Mouse (Mus musculus) forebrain, embryonic 16.5 days (tissue): Measurements from ENCODE around the gene Prf1. TPM values are rescaled to one million over a fixed set of nuclear protein-coding genes. Genes with fewer than 3 reads are reported as not detected.

Experiments
- ATAC-seq: fragments of 200-750 bp; cut with Nextera tagmentation; 2 replicates; pipeline ENCODE4 v1.8.0; 2017; ENCODE audit warnings: mild to moderate bottlenecking, moderate library complexity
- H3K27ac ChIP-seq: fragments of 300-500 bp; sonication (generic); 2 replicates; pipeline ENCODE4 v1.5.1; 2014; ENCODE audit warnings: low read length, control low read depth
- H3K27me3 ChIP-seq: fragments of 300-500 bp; sonication (generic); replicated peaks from 2 replicates; pipeline ENCODE4 v1.6.1; 2014; ENCODE audit warnings: low read length; ENCODE audit not compliant: control insufficient read depth, insufficient read depth
- H3K36me3 ChIP-seq: fragments of 300-500 bp; sonication (generic); 2 replicates; pipeline ENCODE4 v1.6.1; 2014; ENCODE audit not compliant: control insufficient read depth, insufficient read depth
- H3K4me1 ChIP-seq: fragments of 300-500 bp; sonication (generic); replicated peaks from 2 replicates; pipeline ENCODE4 v1.6.1; 2014; ENCODE audit warnings: low read length; ENCODE audit not compliant: control insufficient read depth, insufficient read depth
- H3K4me2 ChIP-seq: fragments of 300-500 bp; sonication (generic); 2 replicates; pipeline ENCODE4 v1.6.1; 2014; ENCODE audit warnings: mild to moderate bottlenecking, low read length, control low read depth
- H3K4me3 ChIP-seq: fragments of 300-500 bp; sonication (generic); replicated peaks from 2 replicates; pipeline ENCODE4 v1.5.1; 2014; ENCODE audit warnings: mild to moderate bottlenecking, low read length, control low read depth
- H3K9ac ChIP-seq: fragments of 300-500 bp; sonication (generic); replicated peaks from 2 replicates; pipeline ENCODE4 v1.6.1; 2014; ENCODE audit warnings: low read depth, low read length, control low read depth
- H3K9me3 ChIP-seq: fragments of 300-500 bp; sonication (generic); 2 replicates; pipeline ENCODE4 v1.6.1; 2016; ENCODE audit warnings: low read length; ENCODE audit not compliant: control insufficient read depth
- WGBS: fragments of 180-500 bp; shearing (Covaris S2); extraction: QIAGEN DNeasy Blood & Tissue Kit; methylation state at CpG from one replicate; pipeline ENCODE4 v1.1.7; 2014; 5-methylcytosine and 5-hydroxymethylcytosine counted together
- polyA plus RNA-seq: library from polyadenylated mRNA; unstranded; fragments of >200 nt; fragmentation: Nextera tagmentation; extraction: Ambion mirVana; gene quantifications from 2 replicates; pipeline ENCODE4 v1.2.1, GENCODE M21; 2015

The Prf1 gene
- not detected in 2 replicates for polyA plus RNA-seq

DNA sequence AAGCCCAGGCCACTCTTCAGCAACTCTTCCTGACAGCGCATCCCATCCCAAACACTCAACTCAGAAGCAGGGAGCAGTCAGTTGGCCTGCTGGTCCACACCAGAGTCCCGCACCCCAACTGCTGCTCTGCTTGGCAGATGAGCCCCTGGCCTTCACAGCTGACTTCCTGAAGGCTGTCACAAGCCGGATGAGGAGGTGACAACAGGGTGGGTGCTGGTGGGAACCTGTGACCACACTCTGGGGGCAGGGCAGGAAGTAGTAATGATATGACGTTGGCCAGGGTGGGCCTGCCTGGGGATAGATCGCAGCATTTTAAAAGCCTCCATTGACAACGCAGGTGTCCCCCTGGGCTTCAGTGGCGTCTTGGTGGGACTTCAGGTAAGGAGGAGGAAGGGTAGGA, at the start of gene Prf1:
TSS of gene Prf1 (plus strand) at position 357 of the 400 bp plus-strand sequence.
- no peak within 1 kb of the TSS for H3K27ac ChIP-seq
- H3K4me2 ChIP-seq, result no peak within 1 kb of the TSS
- ATAC-seq, result no peak
- no peak within 1 kb of the TSS for H3K9ac ChIP-seq
- 84% methylated on average over 7 of the region's 7 CpGs for WGBS
- no peaks in the 10 kb centered on the region for H3K36me3 ChIP-seq
- no peaks in the 10 kb centered on the region for H3K4me1 ChIP-seq
- no peaks in the 10 kb centered on the region for H3K27me3 ChIP-seq
- H3K9me3 ChIP-seq, result no peaks in the 10 kb centered on the region
- H3K4me3 ChIP-seq, result no peak within 1 kb of the TSS

DNA sequence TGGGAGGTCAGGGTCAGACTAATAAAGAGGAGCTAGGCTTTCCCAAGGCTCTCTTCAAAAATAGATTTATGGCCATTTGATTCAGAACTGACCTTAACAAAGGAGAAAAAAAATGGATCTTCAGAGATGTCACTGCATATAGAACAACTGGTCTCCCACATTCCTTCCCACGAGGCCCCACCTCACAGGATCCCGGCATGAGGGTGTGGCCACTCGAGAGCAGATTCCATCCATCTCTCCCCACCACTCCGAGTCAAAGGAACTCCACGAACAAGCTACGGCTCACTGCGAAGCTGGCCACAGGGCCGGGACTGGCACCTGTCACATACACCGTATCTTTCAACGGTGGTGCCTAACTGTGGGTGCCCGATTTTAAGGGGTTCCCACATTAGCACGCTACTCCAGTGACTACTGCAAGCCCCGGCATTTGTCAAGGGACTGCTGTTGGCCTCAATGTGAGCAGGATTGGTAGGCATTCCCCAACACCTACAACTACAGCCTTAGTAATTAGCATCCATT, 49.0 kb upstream of the Prf1 start:
- H3K4me3 ChIP-seq, result no peak overlapping the region
- no peak for ATAC-seq
- H3K4me2 ChIP-seq, result no peak overlapping the region
- 85% methylated on average over 13 of the region's 13 CpGs for WGBS
- H3K4me1 ChIP-seq, result no peaks in the 10 kb centered on the region
- H3K27me3 ChIP-seq, result no peaks in the 10 kb centered on the region
- H3K9ac ChIP-seq, result no peak overlapping the region
- no peaks in the 10 kb centered on the region for H3K36me3 ChIP-seq
- H3K9me3 ChIP-seq, result 0 out of 2 replicates have a peak, but pooled peaks cover 2% of the 10 kb centered on the region
- no peak overlapping the region for H3K27ac ChIP-seq

DNA sequence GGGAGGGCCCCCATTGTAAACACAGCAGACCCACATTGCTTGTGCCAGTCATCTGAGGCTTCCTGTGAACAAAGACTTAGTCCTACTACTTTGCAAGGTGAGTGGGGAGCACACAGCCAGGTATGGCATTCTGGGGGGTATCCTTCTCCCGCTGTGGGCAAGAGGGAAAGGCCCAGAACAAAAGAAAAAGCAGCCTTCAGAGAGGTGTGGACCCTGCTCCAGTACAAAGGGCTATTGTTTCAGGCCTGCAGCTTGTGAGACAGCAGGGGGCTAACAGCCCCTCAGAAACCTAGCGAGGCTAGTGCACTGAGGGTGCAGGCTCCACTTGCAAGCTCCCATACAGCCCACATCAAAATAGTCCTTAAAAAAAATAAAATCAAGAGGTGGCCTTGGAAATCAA, 47.7 kb upstream of the Prf1 start:
- Histone ChIP-seq H3K9ac (no peak overlapping the region), H3K27me3 (no peaks in the 10 kb centered on the region), H3K4me2 (no peak overlapping the region), H3K4me3 (no peak overlapping the region), H3K27ac (no peak overlapping the region), H3K4me1 (peaks cover 5% of the 10 kb centered on the region), H3K9me3 (0 out of 2 replicates have a peak, but pooled peaks cover 3% of the 10 kb centered on the region), H3K36me3 (no peaks in the 10 kb centered on the region)
- 17% methylated on average over 2 of the region's 2 CpGs for WGBS
- ATAC-seq, result no peak

DNA sequence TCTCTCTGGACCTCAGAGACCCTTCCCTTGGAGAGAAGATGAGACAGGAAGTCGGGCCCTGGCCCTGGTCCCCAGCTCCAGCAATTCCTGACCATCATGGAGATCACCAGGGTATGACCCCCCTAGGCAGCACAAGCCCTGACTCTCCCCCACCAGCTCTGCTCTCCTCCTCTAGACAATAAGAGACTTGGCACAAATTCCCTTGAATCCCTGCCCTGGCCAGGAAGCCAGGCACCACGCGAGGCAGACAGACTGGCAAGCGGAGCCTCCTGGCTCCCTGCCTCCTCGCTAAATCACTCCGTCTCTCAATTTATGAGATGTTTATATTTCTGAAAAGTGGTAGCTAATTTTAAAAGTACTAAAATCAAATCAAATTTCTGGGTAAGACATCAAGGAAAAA, 42.9 kb upstream of the Prf1 start:
- WGBS, result 47% methylated on average over 6 of the region's 6 CpGs
- H3K36me3 ChIP-seq, result no peaks in the 10 kb centered on the region
- no peak overlapping the region for H3K4me2 ChIP-seq
- peak; percentile 75 for ATAC-seq
- peak overlapping the region; percentile 8; the same call in 1 of the 2 replicates for H3K27ac ChIP-seq
- H3K4me1 ChIP-seq, result peaks cover 14% of the 10 kb centered on the region
- no peaks in the 10 kb centered on the region for H3K27me3 ChIP-seq
- H3K9ac ChIP-seq, result no peak overlapping the region
- H3K9me3 ChIP-seq, result 0 out of 2 replicates have a peak, but pooled peaks cover 3% of the 10 kb centered on the region
- no peak overlapping the region for H3K4me3 ChIP-seq

DNA sequence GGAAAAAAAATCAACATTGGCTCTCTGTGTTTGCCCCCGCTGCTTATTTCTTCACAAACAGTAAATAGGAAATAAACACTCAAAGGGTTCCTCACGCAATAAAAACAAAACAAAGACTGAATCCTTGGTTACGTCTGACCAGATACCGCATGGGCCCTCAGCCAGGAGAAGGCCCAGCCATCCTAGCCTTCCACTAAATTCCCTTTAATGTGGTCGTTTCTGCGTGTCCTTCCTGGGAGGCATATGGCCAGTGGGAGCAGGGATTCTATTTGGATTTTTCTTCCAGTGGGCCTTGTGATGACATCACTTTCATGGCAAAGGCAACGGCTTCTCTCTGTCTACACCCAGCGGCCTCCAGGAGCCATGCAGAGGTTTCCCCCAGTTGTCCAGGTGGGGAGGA, 42.4 kb upstream of the Prf1 start:
- no peak overlapping the region for H3K4me3 ChIP-seq
- peak; percentile 33; the same call in 1 of the 2 replicates for ATAC-seq
- WGBS, result 60% methylated on average over 8 of the region's 8 CpGs
- peaks cover 14% of the 10 kb centered on the region for H3K4me1 ChIP-seq
- 0 out of 2 replicates have a peak, but pooled peaks cover 3% of the 10 kb centered on the region for H3K9me3 ChIP-seq
- no peaks in the 10 kb centered on the region for H3K36me3 ChIP-seq
- H3K9ac ChIP-seq, result no peak overlapping the region
- H3K27ac ChIP-seq, result peak overlapping the region; percentile 37
- H3K4me2 ChIP-seq, result no peak overlapping the region
- no peaks in the 10 kb centered on the region for H3K27me3 ChIP-seq

DNA sequence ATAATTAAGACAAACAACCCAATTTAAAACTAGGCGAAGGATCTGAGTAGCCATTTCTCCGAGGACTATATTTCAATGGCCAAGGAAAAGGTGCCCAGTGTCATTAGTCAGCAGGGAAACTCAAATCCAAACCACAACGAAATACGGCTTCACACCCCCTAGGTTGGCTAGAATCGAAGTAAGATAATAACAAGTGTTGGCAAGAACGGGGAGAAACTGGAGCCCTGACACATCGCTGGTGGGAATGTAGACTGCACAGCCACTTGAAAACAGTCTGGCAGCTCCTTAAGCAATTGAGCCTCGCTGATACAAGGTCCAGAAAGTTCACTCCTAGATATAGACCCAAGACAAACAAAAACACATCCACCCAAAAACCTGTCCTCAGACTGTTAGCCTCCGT, 41.0 kb upstream of the Prf1 start:
- Histone ChIP-seq H3K4me3 (no peak overlapping the region), H3K36me3 (no peaks in the 10 kb centered on the region), H3K27me3 (no peaks in the 10 kb centered on the region), H3K4me1 (peaks cover 17% of the 10 kb centered on the region), H3K9me3 (0 out of 2 replicates have a peak, but pooled peaks cover 3% of the 10 kb centered on the region), H3K27ac (no peak overlapping the region), H3K9ac (no peak overlapping the region), H3K4me2 (no peak overlapping the region)
- WGBS, result 91% methylated on average over 9 of the region's 9 CpGs
- ATAC-seq, result no peak

DNA sequence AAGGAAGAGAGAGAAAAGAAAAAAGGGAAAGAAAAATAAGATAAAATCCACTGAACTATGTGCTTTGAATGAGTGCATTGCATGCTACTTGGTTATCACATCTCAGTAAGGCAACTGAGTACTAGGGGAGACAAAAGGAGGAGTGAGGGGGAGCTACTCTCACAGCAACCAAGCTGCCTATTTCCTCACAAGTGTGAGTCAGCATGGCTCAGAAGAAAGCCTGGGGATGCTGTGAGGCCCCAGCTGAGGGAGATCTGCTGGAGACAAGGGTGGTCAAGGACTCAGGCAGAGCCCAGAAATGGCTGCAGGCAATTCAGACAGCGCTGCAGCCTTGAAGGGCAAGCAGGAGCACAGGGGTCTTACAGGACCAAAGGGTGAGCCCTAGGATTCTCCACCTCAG, 39.5 kb upstream of the Prf1 start:
- no peaks in the 10 kb centered on the region for H3K36me3 ChIP-seq

DNA sequence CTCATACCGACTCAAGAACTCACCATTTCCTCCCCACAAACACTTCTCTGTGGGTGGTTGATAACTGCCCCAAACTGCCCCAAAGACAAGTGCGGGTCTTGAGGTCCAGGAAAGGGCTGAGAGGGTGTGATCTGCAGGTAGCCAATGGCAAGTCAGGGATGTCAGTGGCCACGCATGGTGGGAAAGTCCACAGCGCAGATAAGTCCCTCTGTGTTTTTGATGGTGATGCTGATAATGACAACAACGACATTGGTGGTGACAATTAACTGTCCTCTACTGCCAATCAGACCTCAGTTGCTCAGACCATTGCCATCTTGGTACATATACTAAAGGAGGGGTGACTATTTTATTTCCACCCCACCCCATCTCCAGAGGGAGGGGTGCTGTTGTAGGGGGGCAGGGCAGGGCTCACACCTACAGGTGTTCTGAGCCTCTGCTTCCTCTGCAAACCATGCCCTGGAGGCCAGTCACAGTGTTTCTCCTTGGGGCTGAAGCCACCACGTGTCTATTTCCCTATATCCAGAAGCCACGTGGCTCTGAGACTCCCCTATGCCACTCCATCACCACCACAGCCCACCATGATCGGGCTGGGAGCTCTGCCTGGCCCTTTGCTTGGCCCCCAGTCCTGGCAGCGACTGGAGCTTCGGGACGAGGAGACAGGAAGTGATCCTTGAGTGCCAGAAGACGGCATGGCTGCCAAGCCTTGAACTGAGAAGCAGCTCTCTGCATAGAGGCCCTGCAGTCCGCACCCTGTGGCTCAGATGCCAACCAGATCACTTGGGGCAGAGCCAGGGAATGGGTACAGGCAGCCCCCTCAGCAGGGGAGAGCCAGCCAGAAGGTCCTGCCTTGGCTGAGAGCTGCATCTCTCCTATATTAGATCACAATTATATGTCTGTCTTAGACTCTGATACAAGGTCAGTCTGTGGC, 36.1 kb upstream of the Prf1 start:
- 0 out of 2 replicates have a peak, but pooled peaks have one; percentile 15 for ATAC-seq
- WGBS, result 64% methylated on average over 13 of the region's 13 CpGs
- Histone ChIP-seq H3K4me2 (no peak overlapping the region), H3K9ac (no peak overlapping the region), H3K36me3 (no peaks in the 10 kb centered on the region), H3K9me3 (no peaks in the 10 kb centered on the region), H3K4me3 (no peak overlapping the region), H3K27ac (no peak overlapping the region), H3K27me3 (no peaks in the 10 kb centered on the region), H3K4me1 (peaks cover 6% of the 10 kb centered on the region; the same call in 1 of the 2 replicates)

More for the DNA sequence above, 39.5 kb upstream of the Prf1 start:
- 0 out of 2 replicates have a peak, but pooled peaks cover 3% of the 10 kb centered on the region for H3K9me3 ChIP-seq
- peaks cover 20% of the 10 kb centered on the region for H3K4me1 ChIP-seq
- H3K4me2 ChIP-seq, result no peak overlapping the region
- no peak overlapping the region for H3K4me3 ChIP-seq
- no peaks in the 10 kb centered on the region for H3K27me3 ChIP-seq
- ATAC-seq, result no peak
- H3K27ac ChIP-seq, result no peak overlapping the region
- H3K9ac ChIP-seq, result no peak overlapping the region
- WGBS, result 100% methylated on average over 1 of the region's 1 CpGs

DNA sequence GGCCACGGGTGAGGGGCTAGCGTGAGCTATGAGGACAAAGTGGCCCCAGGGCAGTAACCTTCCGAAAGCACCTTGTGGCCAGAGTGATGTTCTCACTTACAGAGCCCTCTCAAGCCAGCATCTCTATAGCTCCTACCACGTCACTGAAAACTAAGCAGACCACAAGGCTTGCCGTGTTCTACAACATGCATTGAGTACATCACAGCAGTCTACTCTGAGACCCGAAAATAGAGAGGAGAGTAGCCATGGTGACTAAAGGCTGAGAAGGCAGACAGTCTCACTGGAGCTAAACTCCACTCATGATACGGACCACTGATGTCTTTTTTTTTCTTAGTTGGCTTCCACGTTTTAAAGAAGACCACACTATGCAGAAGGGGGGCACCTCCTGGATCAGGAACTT, 34.0 kb upstream of the Prf1 start:
- H3K4me3 ChIP-seq, result no peak overlapping the region
- H3K9ac ChIP-seq, result no peak overlapping the region
- no peak for ATAC-seq
- no peaks in the 10 kb centered on the region for H3K36me3 ChIP-seq
- H3K4me2 ChIP-seq, result no peak overlapping the region
- 84% methylated on average over 8 of the region's 8 CpGs for WGBS
- H3K27me3 ChIP-seq, result no peaks in the 10 kb centered on the region
- H3K27ac ChIP-seq, result no peak overlapping the region
- peaks cover 6% of the 10 kb centered on the region; the same call in 1 of the 2 replicates for H3K4me1 ChIP-seq
- no peaks in the 10 kb centered on the region for H3K9me3 ChIP-seq
